Mouse (Mus musculus) embryo, embryonic 10.5 days (tissue): ENCODE measurements at regions not wholly inside any gene's neighbourhood (a gene's known extent, or its start where the extent isn't known, plus 50 kb on each side); places are given as distances from the start of the nearest gene placed in this dataset.
A peak's percentile ranks its signal among the peaks of the same experiment; 100 is the strongest.

ENCODE experiments used
- DNase-seq: peaks from one replicate; pipeline ENCODE4 v3.0.0-alpha.2; 2015; ENCODE audit warnings: low spot score

- no peak for DNase-seq
Observed at GRCm38 (mm10) chr6:50780677-50781076, 126.4 kb upstream of the Npvf start.

- DNase-seq = no peak
Observed at GRCm38 (mm10) chr6:50781271-50781670, 127.0 kb upstream of the Npvf start.

DNA sequence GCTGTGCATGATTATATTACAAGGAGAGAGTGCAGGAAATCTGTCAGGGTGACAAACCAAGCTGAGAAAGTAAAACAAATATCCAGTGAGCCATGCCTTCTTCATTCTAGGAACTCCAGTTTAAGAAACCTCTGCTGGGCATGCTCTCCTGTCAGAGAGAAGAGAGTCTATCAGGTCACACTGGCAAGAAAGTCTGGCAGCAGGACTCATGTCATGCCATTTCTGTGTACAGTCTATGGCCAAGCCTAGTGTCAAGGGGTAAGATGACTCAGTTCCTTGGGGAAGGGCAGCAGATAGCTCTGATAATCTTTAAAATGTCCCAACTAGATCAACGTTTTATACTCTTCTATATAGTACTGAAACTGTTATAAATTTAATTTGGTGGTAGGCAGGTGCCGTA is 128.0 kb upstream of the Npvf start:
- DNase-seq = no peak

DNA sequence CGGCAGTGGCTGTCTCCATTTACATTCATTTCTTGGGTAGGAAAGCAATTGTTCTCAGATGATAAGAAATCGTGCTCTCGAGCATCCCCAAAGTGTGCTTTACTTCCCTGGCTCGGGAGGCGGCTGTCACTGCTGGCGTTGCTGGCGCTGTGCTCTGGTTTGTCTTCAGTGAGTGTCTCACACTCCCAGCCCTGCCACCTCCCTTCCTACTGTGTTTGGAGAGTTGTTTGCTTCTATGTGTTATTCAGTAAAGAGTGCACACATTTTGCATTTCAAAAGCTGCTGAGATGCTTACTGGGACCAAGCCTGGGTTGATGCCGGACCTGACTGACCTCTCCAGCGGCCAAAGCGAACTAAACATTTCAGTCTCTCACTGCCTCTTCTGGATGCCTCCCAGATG is 129.3 kb upstream of the Npvf start:
- no peak for DNase-seq

DNA sequence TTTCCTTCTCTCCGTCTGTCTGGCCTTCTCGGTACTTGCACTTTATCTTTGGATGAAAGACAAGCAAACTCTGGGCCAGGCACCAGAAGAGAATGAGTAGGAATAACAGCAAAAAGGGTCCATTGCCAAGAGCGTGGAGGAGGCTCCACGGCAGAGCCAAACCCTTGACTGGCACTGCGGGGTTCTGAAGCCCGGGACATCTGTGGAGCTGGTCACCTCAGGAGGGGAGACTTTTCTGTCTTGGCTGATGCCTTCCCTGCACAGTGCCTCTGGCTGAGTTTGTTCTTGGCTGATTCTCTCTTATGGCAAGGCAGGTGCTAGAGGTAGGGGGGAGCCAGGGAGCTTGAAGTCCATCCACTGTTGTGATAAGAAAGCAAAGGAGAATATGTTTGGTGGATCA is 130.1 kb upstream of the Npvf start:
- no peak for DNase-seq

- DNase-seq = no peak
Observed at GRCm38 (mm10) chr6:50787666-50788065, 133.4 kb upstream of the Npvf start.

DNA sequence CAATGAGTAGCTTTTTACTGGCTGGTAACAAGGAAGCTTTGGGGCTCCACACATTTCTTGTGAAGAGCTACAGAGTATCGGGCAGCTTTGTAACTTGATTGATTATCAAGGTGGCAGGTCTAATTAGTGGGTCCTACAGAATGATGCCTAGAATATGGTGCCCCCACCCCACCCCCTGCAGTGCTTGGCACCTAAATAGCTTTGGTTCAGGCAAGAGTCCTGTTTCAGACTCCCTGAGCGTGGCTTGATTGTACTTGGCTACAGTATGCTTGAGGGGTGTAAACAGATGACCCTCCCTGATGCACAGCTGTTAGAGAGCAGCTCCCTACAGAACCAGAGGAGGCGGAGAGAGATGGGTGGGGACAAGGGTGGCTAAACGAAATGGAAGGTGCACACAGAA is 145.7 kb upstream of the Npvf start:
- DNase-seq = no peak

DNA sequence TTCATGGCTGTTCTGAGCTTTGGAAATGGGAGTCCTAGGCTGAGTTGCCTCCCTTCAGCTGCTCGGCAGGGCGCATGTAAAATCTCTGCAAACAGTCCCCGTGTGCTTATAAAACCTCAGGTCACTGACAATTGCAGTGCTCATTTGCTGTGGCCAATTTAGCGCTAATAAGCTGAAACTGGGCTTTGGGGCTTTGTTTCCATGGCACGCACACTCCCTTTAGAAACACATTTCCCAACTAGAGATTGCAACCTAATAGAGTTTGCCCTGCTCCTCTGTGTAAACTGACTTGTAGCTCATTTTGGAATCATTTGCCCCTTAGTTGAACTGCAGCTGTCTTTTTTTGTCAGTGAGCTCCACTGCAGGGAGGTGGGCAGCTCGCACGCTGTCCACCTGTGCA is 148.7 kb upstream of the Npvf start:
- no peak for DNase-seq

DNA sequence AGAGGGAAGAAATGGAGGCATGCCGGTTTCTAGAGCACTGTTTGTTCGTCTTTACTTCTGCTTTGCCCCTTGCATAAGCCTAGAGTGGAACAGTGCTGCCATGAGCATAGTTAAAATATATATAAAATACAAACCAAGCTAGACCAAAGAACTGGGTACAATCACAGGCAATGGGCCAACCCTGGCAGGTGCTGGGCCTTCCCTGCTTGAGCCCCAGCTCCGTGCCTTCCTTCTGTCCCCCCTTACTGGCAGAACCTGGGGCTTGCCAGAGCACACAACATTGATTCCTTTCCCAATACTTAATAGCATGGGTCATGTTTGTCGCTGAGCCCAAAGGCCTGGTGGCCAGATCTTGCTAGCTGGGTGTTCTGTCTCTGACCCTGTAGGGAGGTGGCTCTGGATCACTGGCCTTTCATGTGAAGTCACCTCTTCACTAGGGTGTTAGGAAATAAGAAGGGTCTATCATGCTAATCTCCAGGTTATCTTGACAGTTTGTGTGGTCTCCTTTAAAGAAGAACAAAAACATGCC is 150.3 kb upstream of the Npvf start:
- DNase-seq = no peak

DNA sequence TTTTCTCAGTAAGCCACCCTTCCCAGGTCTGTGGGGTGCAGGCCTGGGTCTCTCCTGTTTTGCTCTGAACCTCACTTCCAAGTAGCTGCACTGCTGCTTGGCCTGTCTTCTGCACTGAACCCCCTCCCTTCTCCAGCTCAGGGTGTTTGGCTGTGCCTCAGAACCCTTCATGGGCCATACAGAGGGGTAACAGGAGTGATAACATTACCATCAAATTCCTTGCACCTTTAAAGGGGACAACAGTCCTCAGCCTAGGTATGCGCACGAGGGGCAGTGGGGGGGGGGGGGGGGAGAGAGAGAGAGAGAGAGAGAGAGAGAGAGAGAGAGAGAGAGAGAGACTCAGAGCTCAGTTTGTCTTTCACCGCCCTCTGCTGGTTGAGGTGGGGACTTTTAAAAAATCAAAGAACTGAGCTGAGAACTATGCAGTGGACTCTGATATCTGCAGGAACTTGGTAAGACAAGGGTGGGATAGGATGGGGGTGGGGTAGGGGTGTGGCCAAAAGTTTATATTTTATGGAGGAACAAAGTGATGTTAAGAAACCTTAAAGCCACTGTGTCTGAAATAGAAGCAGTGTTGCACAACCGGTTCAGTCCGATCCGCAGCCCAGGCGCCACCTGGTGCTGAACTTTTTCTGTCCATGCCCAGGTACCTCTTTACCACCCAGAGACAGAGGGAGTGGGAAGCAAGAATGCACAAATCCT is 152.3 kb upstream of the Npvf start:
- DNase-seq = peak; percentile 81

DNA sequence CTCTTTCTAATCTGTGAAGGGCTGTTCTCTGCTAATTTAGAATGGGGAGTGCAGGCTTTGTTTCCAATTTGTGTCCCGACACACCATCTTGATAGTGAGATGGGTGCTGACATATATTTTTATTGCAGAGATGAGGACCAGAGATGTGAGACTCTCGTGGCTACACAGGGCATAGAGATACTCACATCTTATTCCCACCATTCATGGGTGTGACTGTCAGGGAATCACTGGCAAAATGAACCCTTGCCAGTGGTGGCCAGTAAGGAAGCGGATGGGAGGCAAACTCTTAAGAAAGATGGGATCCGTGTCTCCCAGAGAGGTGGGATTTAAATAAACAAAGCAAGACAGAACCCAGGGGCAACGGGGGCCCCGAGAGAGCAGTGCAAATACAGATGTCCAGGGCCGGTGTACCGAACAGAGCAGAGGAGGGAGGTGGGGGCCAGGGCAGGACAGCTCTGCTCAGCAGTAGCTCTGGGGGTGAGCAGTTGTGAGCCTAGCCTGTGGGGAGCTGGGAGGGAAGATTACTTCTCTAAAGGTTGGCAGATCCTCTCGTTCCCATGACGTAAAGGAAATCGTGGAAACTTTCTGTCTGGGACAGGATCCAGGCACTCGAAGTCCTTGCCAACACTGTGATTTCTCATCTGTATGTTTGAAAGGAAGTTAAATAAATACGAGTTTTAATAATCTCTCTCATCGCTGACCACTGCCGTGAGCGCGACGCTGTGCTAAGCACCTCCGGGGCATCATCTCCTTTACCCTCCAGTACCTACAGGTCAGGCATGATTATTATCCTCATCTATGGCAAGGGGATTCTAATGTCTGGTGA is 153.2 kb upstream of the Npvf start:
- DNase-seq = no peak

- DNase-seq = peak; percentile 89
Observed at GRCm38 (mm10) chr6:50808126-50808525, 153.9 kb upstream of the Npvf start.

- DNase-seq = no peak
Observed at GRCm38 (mm10) chr6:50808811-50809668, 154.8 kb upstream of the Npvf start.

GRCm38 (mm10) chr6:50809669-50809983 is 155.4 kb upstream of the Npvf start:
- DNase-seq = peak; percentile 50

DNA sequence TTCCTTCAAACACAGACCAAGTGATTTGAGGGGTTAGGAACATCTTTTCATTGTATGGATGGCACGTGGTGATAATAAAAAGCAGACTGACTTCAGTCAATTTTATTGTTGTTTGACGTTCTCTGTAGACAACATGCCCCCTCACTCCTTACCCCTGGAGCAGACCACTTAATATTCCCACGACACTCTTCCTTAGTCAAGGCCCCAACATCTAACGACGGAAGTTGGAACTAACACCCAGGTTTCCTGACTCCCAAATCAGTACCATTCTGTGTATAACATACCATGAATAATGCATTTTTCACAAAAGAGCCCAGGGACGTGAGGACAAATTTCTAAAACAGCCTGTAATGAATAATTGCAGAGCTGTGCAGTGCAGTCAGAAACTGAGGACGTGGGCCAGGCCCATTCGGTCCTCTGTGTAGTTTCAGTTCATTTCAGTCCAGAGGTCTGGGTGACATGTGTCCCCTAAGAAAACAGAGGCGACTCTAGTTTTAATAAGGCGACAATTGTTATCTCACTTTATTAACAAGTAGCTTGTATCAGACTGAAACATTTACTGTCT is 160.8 kb upstream of the Npvf start:
- DNase-seq = no peak

GRCm38 (mm10) chr6:50815579-50815978 is 161.3 kb upstream of the Npvf start:
- DNase-seq = no peak

DNA sequence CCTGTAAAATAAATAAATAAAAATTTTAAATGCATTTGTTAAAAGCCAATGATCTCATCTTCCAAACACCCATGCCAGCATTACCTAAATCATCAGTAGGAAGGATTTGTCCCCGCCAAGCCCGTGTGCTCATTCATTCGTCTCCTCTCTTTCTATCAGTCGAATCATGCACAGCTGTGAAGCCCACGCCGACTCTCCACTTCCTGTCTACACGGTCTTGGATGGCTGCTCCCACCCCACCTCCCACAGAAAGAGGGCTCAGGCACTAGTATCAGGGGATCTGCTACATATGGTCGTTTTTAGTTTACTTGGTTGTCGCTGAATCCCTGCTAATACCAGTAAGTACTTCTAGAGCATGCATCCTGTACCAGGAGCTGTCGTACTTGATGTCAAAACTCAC is 163.2 kb upstream of the Npvf start:
- DNase-seq = no peak

DNA sequence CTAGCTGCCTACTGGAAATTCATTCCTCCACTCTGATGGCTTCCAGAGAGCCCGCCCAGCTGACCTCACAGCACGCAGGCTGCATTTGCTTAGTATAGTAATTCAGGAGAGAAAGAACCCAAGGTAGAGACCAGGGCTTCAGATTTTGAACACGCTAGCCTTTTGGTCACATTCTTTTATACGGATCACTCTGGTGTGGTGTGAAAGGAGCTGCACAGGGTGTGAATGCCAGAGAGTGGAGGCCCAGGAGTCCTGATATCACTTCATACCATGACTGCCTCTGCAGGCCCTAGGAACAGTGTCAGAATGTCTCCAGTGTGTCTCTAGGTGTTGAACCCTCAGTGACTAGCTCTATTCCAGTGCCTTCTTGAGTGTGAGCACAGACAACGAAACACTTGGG is 164.2 kb upstream of the Npvf start:
- DNase-seq = no peak

- DNase-seq = no peak
Observed at GRCm38 (mm10) chr6:50818891-50819541, 164.8 kb upstream of the Npvf start.

DNA sequence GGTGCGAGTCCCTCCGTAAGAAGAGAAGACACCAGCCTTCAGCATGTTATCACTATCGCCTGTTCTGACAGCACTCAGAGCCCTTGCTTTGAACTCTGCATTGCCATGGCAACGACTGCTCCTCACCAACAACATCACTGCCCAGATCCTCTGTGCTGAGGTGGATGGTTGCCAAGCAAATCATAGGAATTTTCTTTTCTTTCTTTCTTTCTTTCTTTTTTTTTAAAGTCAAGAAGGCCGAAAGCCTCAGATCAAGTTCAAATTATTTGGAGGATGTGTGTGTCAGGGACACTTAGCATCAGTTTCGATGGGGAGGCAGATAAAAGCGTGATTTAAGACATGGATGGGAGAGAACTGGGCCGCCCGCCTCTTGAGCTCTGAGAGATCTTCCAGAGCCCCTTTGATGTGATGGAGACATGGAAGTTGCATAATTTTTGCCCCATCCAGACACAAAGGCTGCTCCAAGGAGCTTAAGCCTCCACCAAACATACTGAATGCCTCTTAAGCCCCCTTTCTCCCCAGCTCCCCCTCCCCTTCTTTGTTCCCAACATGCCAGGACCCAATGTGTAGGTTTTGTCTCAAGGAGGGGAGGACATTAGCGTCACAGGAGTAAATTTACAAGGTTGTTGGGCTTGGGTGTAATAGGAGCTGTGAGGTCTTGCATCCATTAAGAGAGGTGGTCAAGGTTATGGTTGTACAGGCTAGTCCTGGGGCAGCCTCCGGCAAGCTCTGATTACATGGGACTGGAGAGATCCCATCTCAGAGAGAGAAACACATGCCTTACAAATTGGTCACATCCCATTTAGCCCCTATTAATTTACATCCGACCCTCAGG is 167.4 kb upstream of the Npvf start:
- DNase-seq = peak; percentile 78
